8 mouse cellular contexts compared by ENCODE assay signal in genomic region chr8:84810896-84811295, GRCm38 (mm10). TPM values are rescaled to one million over a fixed set of nuclear protein-coding genes. Genes with fewer than 3 reads are reported as not detected.
DNase-seq lines count a peak whose midpoint lies in the region; ATAC-seq and TF ChIP-seq lines count a peak whose summit lies in the region.

No protein-coding gene starts in this region.

- TF ChIP-seq EP300 in MEL (IDR thresholded peaks at IDR 0.05; ENCODE audit: low read depth in 1 of 2, low read length in 2 of 2): no peak

- peak in 2 of 3 experiments; percentile 92 to 95; a peak in 5 of 6 replicates for TF ChIP-seq CTCF in MEL (IDR thresholded peaks at IDR 0.05 in 2 of 3, conservative IDR thresholded peaks at IDR 0.05 in 1 of 3; ENCODE audit: control insufficient read depth in 1 of 3, insufficient read depth in 1 of 3, low read depth in 2 of 3, low read length in 3 of 3, poor library complexity in 1 of 3, severe bottlenecking in 1 of 3)
- TF ChIP-seq CTCF in lung, adult 2 months (IDR thresholded peaks at IDR 0.05; ENCODE audit: insufficient read depth, low read length): peak; percentile 42

- H3K9ac ChIP-seq in MEL (ENCODE audit: control insufficient read depth, low read depth, low read length, poor library complexity, severe bottlenecking): peak overlapping the region; percentile 49
- H3K9ac ChIP-seq in neural tube, embryonic 15.5 days (replicated peaks): no peak overlapping the region; the same call in 1 of the 2 replicates

- H3K79me2 ChIP-seq in MEL (ENCODE audit: control insufficient read depth, insufficient read depth, low read length, poor library complexity): no peaks in the 10 kb centered on the region

- peak; percentile 90 for DNase-seq in MEL (ENCODE audit: low read depth, low spot score)
- peak; percentile 98 for DNase-seq in cerebellum, adult 8-10 months
- peak; percentile 85 for DNase-seq in forelimb bud, embryonic 11.5 days (ENCODE audit: low read depth, low spot score)
- peak; percentile 98 for DNase-seq in heart, postnatal 4 days
- peak; percentile 92 to 98 for DNase-seq in layer of hippocampus, adult 8-10 months (ENCODE audit: low spot score in 2 of 2)
- peak; percentile 96 for DNase-seq in lung, adult 2 months
- DNase-seq in testis, postnatal 14 days (ENCODE audit: low spot score): peak; percentile 86

- peak; percentile 73 for ATAC-seq in neural tube, embryonic 15.5 days (ENCODE audit: low FRiP score)

- TF ChIP-seq RAD21 in MEL (IDR thresholded peaks at IDR 0.05; ENCODE audit: low read depth, low read length): peak; percentile 74

- peak overlapping the region; percentile 53 to 56 for H3K4me3 ChIP-seq in MEL (ENCODE audit: control insufficient read depth in 1 of 2, insufficient read depth in 1 of 2, low read depth in 2 of 2, low read length in 2 of 2)
- no peak overlapping the region for H3K4me3 ChIP-seq in lung, adult 2 months (replicated peaks; ENCODE audit: extremely low read depth, low read depth, low read length)
- peak overlapping the region; percentile 32 for H3K4me3 ChIP-seq in neural tube, embryonic 15.5 days (replicated peaks)

- no peaks in the 10 kb centered on the region for H3K9me3 ChIP-seq in MEL (replicated peaks; ENCODE audit: insufficient read depth, low read length)
- H3K9me3 ChIP-seq in neural tube, embryonic 15.5 days (replicated peaks): no peaks in the 10 kb centered on the region

- H3K4me2 ChIP-seq in neural tube, embryonic 15.5 days: peak overlapping the region; percentile 59

- H3K27ac ChIP-seq in MEL (ENCODE audit: control insufficient read depth, low read depth, low read length): no peak overlapping the region
- H3K27ac ChIP-seq in neural tube, embryonic 15.5 days (replicated peaks): peak overlapping the region; percentile 42

- TF ChIP-seq POLR2A in MEL (IDR thresholded peaks at IDR 0.05; ENCODE audit: control insufficient read depth in 1 of 2, insufficient read depth in 1 of 2, low read depth in 1 of 2, low read length in 2 of 2, poor library complexity in 1 of 2): no peak
- no peak for TF ChIP-seq POLR2A in lung, adult 2 months (IDR thresholded peaks at IDR 0.05; ENCODE audit: borderline replicate concordance, extremely low read depth, low read depth, low read length)

- peaks cover 0 to 5% of the 10 kb centered on the region in 2 experiments; a peak in 1 of 4 replicates for H3K36me3 ChIP-seq in MEL (ENCODE audit: control insufficient read depth in 1 of 2, insufficient read depth in 2 of 2, low read length in 2 of 2)
- H3K36me3 ChIP-seq in neural tube, embryonic 15.5 days: no peaks in the 10 kb centered on the region

- H3K4me1 ChIP-seq in MEL (ENCODE audit: control insufficient read depth in 1 of 2, insufficient read depth in 2 of 2, low read length in 2 of 2): peaks cover 0 to 10% of the 10 kb centered on the region in 2 experiments; a peak in 3 of 4 replicates
- H3K4me1 ChIP-seq in lung, adult 2 months (ENCODE audit: control insufficient read depth, insufficient read depth, low read length): peaks cover 4% of the 10 kb centered on the region
- H3K4me1 ChIP-seq in neural tube, embryonic 15.5 days: peaks cover 33% of the 10 kb centered on the region

- H3K27me3 ChIP-seq in MEL (ENCODE audit: control insufficient read depth in 1 of 2, insufficient read depth in 2 of 2, low read length in 2 of 2): no peaks in the 10 kb centered on the region
- peaks cover 17% of the 10 kb centered on the region; the same call in 1 of the 2 replicates for H3K27me3 ChIP-seq in neural tube, embryonic 15.5 days (replicated peaks)

- WGBS in lung, adult 2 months: 1% methylated on average over 32 of the region's 32 CpGs
- WGBS in neural tube, embryonic 15.5 days: under 1% methylated on average over 32 of the region's 32 CpGs

TF ChIP-seq in MEL, 35 proteins besides CTCF, POLR2A, EP300 and RAD21 (continues in another document):
- TF ChIP-seq GATA1 (IDR thresholded peaks at IDR 0.05; ENCODE audit: low read depth, low read length): no peak
- TF ChIP-seq USF1 (IDR thresholded peaks at IDR 0.05; ENCODE audit: low read depth, low read length): no peak
- no peak for TF ChIP-seq MAFK (IDR thresholded peaks at IDR 0.05; ENCODE audit: borderline replicate concordance, low read depth, low read length)
- TF ChIP-seq TBP (IDR thresholded peaks at IDR 0.05; ENCODE audit: low read depth, low read length): no peak
- peak; percentile 89 for TF ChIP-seq MAZ (IDR thresholded peaks at IDR 0.05; ENCODE audit: low read depth, low read length)
- no peak for TF ChIP-seq ZNF384 (IDR thresholded peaks at IDR 0.05; ENCODE audit: low read depth, low read length)
- TF ChIP-seq NELFE (IDR thresholded peaks at IDR 0.05; ENCODE audit: low read depth, low read length): no peak
- TF ChIP-seq SIN3A (IDR thresholded peaks at IDR 0.05; ENCODE audit: low read length): peak; percentile 76
- no peak for TF ChIP-seq ZKSCAN1 (IDR thresholded peaks at IDR 0.05; ENCODE audit: low read depth, low read length)
- no peak for TF ChIP-seq TCF12 (IDR thresholded peaks at IDR 0.05; ENCODE audit: low read depth, low read length)
- no peak for TF ChIP-seq MYC (IDR thresholded peaks at IDR 0.05; ENCODE audit: low read depth, low read length)
- TF ChIP-seq ZMIZ1 (IDR thresholded peaks at IDR 0.05; ENCODE audit: low read depth, low read length): no peak
- no peak for TF ChIP-seq TAL1 (IDR thresholded peaks at IDR 0.05; ENCODE audit: low read length)
- no peak for TF ChIP-seq ETS1 (IDR thresholded peaks at IDR 0.05; ENCODE audit: low read depth, low read length)
- 0 out of 2 replicates have a peak, but pooled peaks have one; percentile 19 for TF ChIP-seq HCFC1 (IDR thresholded peaks at IDR 0.05; ENCODE audit: low read depth, low read length)
- TF ChIP-seq ELF1 (IDR thresholded peaks at IDR 0.05; ENCODE audit: low read depth, low read length): peak; percentile 53; the same call in 1 of the 2 replicates
- no peak for TF ChIP-seq MAX (IDR thresholded peaks at IDR 0.05; ENCODE audit: low read length)
- TF ChIP-seq BHLHE40 (IDR thresholded peaks at IDR 0.05; ENCODE audit: borderline replicate concordance, low read depth, low read length): peak; percentile 70
- peak; percentile 52; the same call in 1 of the 2 replicates for TF ChIP-seq NRF1 (IDR thresholded peaks at IDR 0.05; ENCODE audit: insufficient read depth, low read depth, low read length, poor library complexity, severe bottlenecking)
- TF ChIP-seq SMC3 (IDR thresholded peaks at IDR 0.05; ENCODE audit: low read depth, low read length): peak; percentile 93
- TF ChIP-seq JUND (IDR thresholded peaks at IDR 0.05; ENCODE audit: low read depth, low read length): no peak
- TF ChIP-seq UBTF (IDR thresholded peaks at IDR 0.05; ENCODE audit: borderline replicate concordance, insufficient read depth, low read depth, low read length): no peak
- TF ChIP-seq CHD2 (IDR thresholded peaks at IDR 0.05; ENCODE audit: low read length): no peak
- TF ChIP-seq MXI1 (IDR thresholded peaks at IDR 0.05; ENCODE audit: low read depth, low read length): peak; percentile 75
- no peak for TF ChIP-seq POLR2AphosphoS2 (IDR thresholded peaks at IDR 0.05; ENCODE audit: low read length)
- TF ChIP-seq GABPA (IDR thresholded peaks at IDR 0.05; ENCODE audit: low read depth, low read length): no peak

RNA-seq across cellular contexts. Expression of gene Nfix, which starts 10.8 kb away (rescaled TPM):
- 11.3 and 14.4 TPM in 2 replicates for total RNA-seq in MEL (2012; rRNA removed)
- 10 to 100 TPM in 1 of 2 experiments, not detected in 1; 29.1 TPM for polyA plus RNA-seq in MEL (2012; ENCODE audit: insufficient read depth in 1 of 2, insufficient read length in 2 of 2, low read depth in 1 of 2, low replicate concordance in 2 of 2, missing spikeins in 1 of 2)
- total RNA-seq in heart, postnatal 4 days (2021): 100 to 1,000 TPM; 189 to 211 TPM
- 100 to 1,000 TPM; 453 to 552 (median 494) TPM for total RNA-seq in layer of hippocampus, adult 8-10 months (2022)
- polyA plus RNA-seq in lung, adult 2 months (2012; rRNA removed): 80.1 and 96.2 TPM in 2 replicates
- 60.3 and 70.5 TPM in 2 replicates for polyA plus RNA-seq in neural tube, embryonic 15.5 days (2015; fragmentation: Nextera tagmentation; extraction: Ambion mirVana)

RNA-seq across cellular contexts. Expression of gene Dand5, which starts 11.7 kb away (rescaled TPM):
- 1.4 and 1.7 TPM in 2 replicates for total RNA-seq in MEL (2012; rRNA removed)
- 1 to 10 TPM in 1 of 2 experiments, not detected in 1; 2.2 TPM for polyA plus RNA-seq in MEL (2012; ENCODE audit: insufficient read depth in 1 of 2, insufficient read length in 2 of 2, low read depth in 1 of 2, low replicate concordance in 2 of 2, missing spikeins in 1 of 2)
- total RNA-seq in heart, postnatal 4 days (2021): 1 to 10 TPM; 3.4 to 3.6 TPM
- 10 to 100 TPM in 1 of 4 experiments, 1 to 10 TPM in 3; 8.4 to 10.5 (median 8.9) TPM for total RNA-seq in layer of hippocampus, adult 8-10 months (2022)
- 2.5 and 2.9 TPM in 2 replicates for polyA plus RNA-seq in lung, adult 2 months (2012; rRNA removed)
- 15.7 and 17.2 TPM in 2 replicates for polyA plus RNA-seq in neural tube, embryonic 15.5 days (2015; fragmentation: Nextera tagmentation; extraction: Ambion mirVana)

RNA-seq across cellular contexts. Expression of gene Gadd45gip1, which starts 20.4 kb away (rescaled TPM):
- 47.5 and 51.8 TPM in 2 replicates for total RNA-seq in MEL (2012; rRNA removed)
- polyA plus RNA-seq in MEL (2012; ENCODE audit: insufficient read depth in 1 of 2, insufficient read length in 2 of 2, low read depth in 1 of 2, low replicate concordance in 2 of 2, missing spikeins in 1 of 2): 10 to 100 TPM in 1 of 2 experiments, not detected in 1; 62.9 TPM
- 10 to 100 TPM; 24.2 to 26.2 TPM for total RNA-seq in heart, postnatal 4 days (2021)
- total RNA-seq in layer of hippocampus, adult 8-10 months (2022): 10 to 100 TPM; 21.6 to 27.7 (median 23.3) TPM
- polyA plus RNA-seq in lung, adult 2 months (2012; rRNA removed): 21.3 and 31.7 TPM in 2 replicates
- polyA plus RNA-seq in neural tube, embryonic 15.5 days (2015; fragmentation: Nextera tagmentation; extraction: Ambion mirVana): 44.3 and 45.1 TPM in 2 replicates

RNA-seq across cellular contexts. Expression of gene Rad23a, which starts 29.6 kb away (rescaled TPM):
- 62.6 and 66.7 TPM in 2 replicates for total RNA-seq in MEL (2012; rRNA removed)
- polyA plus RNA-seq in MEL (2012; ENCODE audit: insufficient read depth in 1 of 2, insufficient read length in 2 of 2, low read depth in 1 of 2, low replicate concordance in 2 of 2, missing spikeins in 1 of 2): 100 to 1,000 TPM in 1 of 2 experiments, not detected in 1; 155 TPM
- 10 to 100 TPM; 90.9 to 91.8 TPM for total RNA-seq in heart, postnatal 4 days (2021)
- total RNA-seq in layer of hippocampus, adult 8-10 months (2022): 10 to 100 TPM; 66.4 to 76.2 (median 70.5) TPM
- 72.6 and 75.9 TPM in 2 replicates for polyA plus RNA-seq in lung, adult 2 months (2012; rRNA removed)
- polyA plus RNA-seq in neural tube, embryonic 15.5 days (2015; fragmentation: Nextera tagmentation; extraction: Ambion mirVana): 71.3 and 98.0 TPM in 2 replicates

RNA-seq across cellular contexts. Expression of gene Calr, which starts 35.8 kb away (rescaled TPM):
- 550 and 567 TPM in 2 replicates for total RNA-seq in MEL (2012; rRNA removed)
- polyA plus RNA-seq in MEL (2012; ENCODE audit: insufficient read depth in 1 of 2, insufficient read length in 2 of 2, low read depth in 1 of 2, low replicate concordance in 2 of 2, missing spikeins in 1 of 2): 1,000 to 10,000 TPM in 1 of 2 experiments, not detected in 1; 1,110 TPM
- 100 to 1,000 TPM; 320 to 358 TPM for total RNA-seq in heart, postnatal 4 days (2021)
- total RNA-seq in layer of hippocampus, adult 8-10 months (2022): 100 to 1,000 TPM; 399 to 630 (median 506) TPM
- 152 and 189 TPM in 2 replicates for polyA plus RNA-seq in lung, adult 2 months (2012; rRNA removed)
- 730 and 802 TPM in 2 replicates for polyA plus RNA-seq in neural tube, embryonic 15.5 days (2015; fragmentation: Nextera tagmentation; extraction: Ambion mirVana)

Comparison
In these comparisons a context has a peak if more than half of its experiments do, and no peak if none do; other contexts are left out.
1. RNA of gene Nfix, which starts 10.8 kb away (total RNA-seq): 453 to 552 TPM in layer of hippocampus, adult 8-10 months and 189 to 211 TPM in heart, postnatal 4 days; 11.3 to 14.4 TPM in MEL; every median in the first group is over 10 times any median in the second.
2. Peak in every context shown above with its lines, with median percentiles within 50 percentile points of each other: DNase-seq.